Mouse (Mus musculus) ES-E14 (cell line): ENCODE measurements around the gene Dtnbp1. TPM values are rescaled to one million over a fixed set of nuclear protein-coding genes. Genes with fewer than 3 reads are reported as not detected.

Experiments
- DNase-seq: peaks from one replicate; pipeline ENCODE4 v3.0.0-alpha.2; 2013; ENCODE audit warnings: low read depth, low spot score
- H3K27ac ChIP-seq: 2 replicates; pipeline ENCODE4 v1.5.1; 2012; ENCODE audit warnings: low read depth, mild to moderate bottlenecking, low read length, moderate library complexity, mixed read lengths; ENCODE audit not compliant: poor library complexity, insufficient read depth, severe bottlenecking
- H3K36me3 ChIP-seq: 2 replicates; pipeline ENCODE4 v1.6.1; 2012; ENCODE audit warnings: mild to moderate bottlenecking, low read length, moderate library complexity, mixed read lengths; ENCODE audit not compliant: control insufficient read depth, poor library complexity, insufficient read depth, severe bottlenecking
- H3K4me1 ChIP-seq, 2 experiments: fragments of 150-350 bp in 1 of 2; sonication (generic) in 1 of 2; 2 replicates each; pipeline ENCODE4 v1.6.1; 2012; ENCODE audit warnings: low read length in 2 of 2, mild to moderate bottlenecking in 1 of 2, mixed read lengths in 1 of 2; ENCODE audit not compliant: control insufficient read depth in 2 of 2, insufficient read depth in 2 of 2, poor library complexity in 1 of 2
- H3K4me3 ChIP-seq, 2 experiments: fragments of 150-350 bp in 1 of 2; sonication (generic) in 1 of 2; 2 replicates each; pipeline ENCODE4 v1.5.1; 2012; ENCODE audit warnings: low read length in 2 of 2, low read depth in 1 of 2, mild to moderate bottlenecking in 1 of 2, mixed read lengths in 1 of 2; ENCODE audit not compliant: insufficient read depth in 1 of 2, poor library complexity in 1 of 2, severe bottlenecking in 1 of 2
- H3K9ac ChIP-seq: 2 replicates; pipeline ENCODE4 v1.6.1; 2012; ENCODE audit warnings: low read depth, mild to moderate bottlenecking, low read length, mixed read lengths; ENCODE audit not compliant: poor library complexity, insufficient read depth, severe bottlenecking
- H3K9me3 ChIP-seq: fragments of 150-350 bp; sonication (generic); 2 replicates; pipeline ENCODE4 v1.6.1; 2012; ENCODE audit warnings: low read depth, mild to moderate bottlenecking, low read length; ENCODE audit not compliant: control insufficient read depth, insufficient read depth
- CHD2 ChIP-seq: IDR thresholded peaks from 2 replicates; pipeline ENCODE4 v1.6.1; 2014; ENCODE audit warnings: mild to moderate bottlenecking, low read depth, low read length, inconsistent platforms
- HCFC1 ChIP-seq: IDR thresholded peaks from 2 replicates; pipeline ENCODE4 v1.6.1; 2012; ENCODE audit warnings: low read length, inconsistent platforms, borderline replicate concordance; ENCODE audit not compliant: insufficient read depth
- MAFK ChIP-seq: IDR thresholded peaks from 2 replicates; pipeline ENCODE4 v1.6.1; 2014; ENCODE audit warnings: mild to moderate bottlenecking, low read depth, low read length, inconsistent platforms; ENCODE audit not compliant: insufficient read depth
- ZC3H11A ChIP-seq: IDR thresholded peaks from 2 replicates; pipeline ENCODE4 v1.6.1; 2012; ENCODE audit warnings: low read depth, mild to moderate bottlenecking, inconsistent platforms, low read length, borderline replicate concordance
- ZNF384 ChIP-seq: IDR thresholded peaks from 2 replicates; pipeline ENCODE4 v1.6.1; 2012; ENCODE audit warnings: low read depth, low read length, inconsistent platforms
- in situ Hi-C, 2 experiments: fragments of 600-800 bp; cut with MboI; formaldehyde crosslinking; loops; one replicate each; pipeline ENCODE4 v1.15.1; 2025; ENCODE audit warnings: low sequenced_read_pairs in 2 of 2, inconsistent platforms in 1 of 2; ENCODE audit not compliant: unreplicated experiment in 2 of 2
- total RNA-seq: library from RNA; depleted of rRNA; stranded (reverse); fragments of 300-350 nt; gene quantifications from 2 replicates; pipeline ENCODE4 v1.2.3, GENCODE M21; 2012

The Dtnbp1 gene
- total RNA-seq, 1 experiment: 15.8 TPM

DNA sequence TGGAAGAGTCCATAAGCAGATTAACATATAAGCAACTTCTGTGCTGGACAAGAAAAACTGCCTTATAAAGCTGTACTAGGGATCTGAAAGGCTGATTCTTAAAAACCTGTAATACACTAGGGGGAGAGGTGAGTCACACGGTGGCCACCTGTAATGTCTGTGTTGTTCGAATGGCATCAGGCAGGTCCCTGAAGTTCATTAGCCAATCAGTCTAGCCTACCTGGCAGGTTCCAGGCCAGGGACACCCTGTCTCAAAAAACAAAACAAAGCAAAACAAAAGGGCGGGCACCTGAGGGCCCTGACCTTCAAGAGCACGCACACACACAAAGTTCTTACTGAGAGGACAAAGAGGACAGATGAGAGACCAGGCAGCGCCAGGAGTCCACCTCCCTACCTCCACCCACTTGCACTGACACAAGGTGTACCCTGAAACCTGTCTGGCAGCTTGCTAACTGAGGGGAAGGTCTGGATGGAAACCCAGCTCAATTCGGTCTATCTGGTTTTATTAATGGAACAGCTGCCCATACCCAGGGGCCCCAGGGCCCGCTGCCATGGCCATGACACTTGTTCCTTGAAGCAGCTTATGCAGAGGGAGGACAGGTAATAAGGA lies 11.8 kb downstream of the Dtnbp1 start:
- peaks cover 4% of the 10 kb centered on the region for H3K36me3 ChIP-seq
- no peak overlapping the region for H3K27ac ChIP-seq
- no peak overlapping the region for H3K4me3 ChIP-seq
- in situ Hi-C loops: loop anchor here in 1 of 2 experiments (25.0 kb wide), 1 partner anchor 1128 kb away; no protein-coding TSS in a partner anchor
- no peaks in the 10 kb centered on the region for H3K9me3 ChIP-seq
- TF ChIP-seq ZNF384: no peak
- no peak for TF ChIP-seq MAFK
- TF ChIP-seq CHD2: no peak
- TF ChIP-seq HCFC1: no peak
- TF ChIP-seq ZC3H11A: no peak
- H3K9ac ChIP-seq: no peak overlapping the region
- DNase-seq: no peak
- H3K4me1 ChIP-seq: no peaks in the 10 kb centered on the region

DNA sequence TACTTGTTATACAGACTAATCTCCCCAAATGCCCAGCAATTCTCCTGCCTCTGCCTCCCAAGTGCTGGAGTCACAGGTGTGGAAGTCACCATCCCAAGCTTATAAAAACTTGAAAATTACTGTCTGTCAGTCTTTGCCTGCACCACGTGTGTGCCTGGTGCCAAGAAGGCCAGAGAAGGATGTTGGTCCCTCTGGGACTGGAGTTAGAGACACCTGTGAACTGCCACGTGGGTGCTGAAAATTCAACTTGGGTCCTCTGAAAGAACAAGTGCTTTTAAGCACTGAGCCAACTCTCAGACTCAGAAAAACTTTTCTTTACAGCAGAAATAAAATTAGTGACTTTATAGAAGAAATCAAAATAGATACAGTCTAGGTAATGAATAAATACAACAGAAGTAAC lies 15.6 kb downstream of the Dtnbp1 start:
- Histone ChIP-seq H3K9ac (no peak overlapping the region), H3K36me3 (peaks cover 7% of the 10 kb centered on the region; the same call in 1 of the 2 replicates)
- in situ Hi-C loops: loop anchor here in 1 of 2 experiments (25.0 kb wide), 1 partner anchor 1124 kb away; no protein-coding TSS in a partner anchor

DNA sequence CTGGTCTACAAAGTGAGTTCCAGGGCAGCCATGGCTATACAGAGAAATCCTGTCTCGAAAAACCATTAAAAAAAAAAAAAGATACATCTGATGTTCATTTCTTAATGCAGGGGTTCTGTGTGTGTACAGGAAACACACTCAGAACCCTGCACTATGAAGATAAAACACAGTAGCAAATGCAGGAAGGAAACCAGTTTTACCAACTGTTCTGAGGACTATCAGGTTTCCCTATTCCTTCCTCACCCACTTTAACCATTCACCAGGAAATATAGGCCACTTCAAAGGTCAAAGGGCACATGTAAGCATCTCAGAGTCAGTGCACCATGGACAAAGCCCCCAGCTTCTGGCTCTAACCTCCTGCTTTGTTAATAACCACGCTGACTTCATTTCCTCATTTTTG lies 16.6 kb downstream of the Dtnbp1 start:
- TF ChIP-seq ZC3H11A (no peak), CHD2 (no peak), ZNF384 (no peak), MAFK (no peak), HCFC1 (no peak)
- peaks cover 7% of the 10 kb centered on the region; the same call in 1 of the 2 replicates for H3K36me3 ChIP-seq
- H3K9ac ChIP-seq: no peak overlapping the region
- DNase-seq: no peak
- no peak overlapping the region for H3K27ac ChIP-seq
- no peaks in the 10 kb centered on the region for H3K9me3 ChIP-seq
- no peak overlapping the region for H3K4me3 ChIP-seq
- no peaks in the 10 kb centered on the region for H3K4me1 ChIP-seq
- in situ Hi-C loops: loop anchor here in 1 of 2 experiments (25.0 kb wide), 1 partner anchor 1123 kb away; no protein-coding TSS in a partner anchor

More for the DNA sequence above, 15.6 kb downstream of the Dtnbp1 start:
- Histone ChIP-seq H3K4me1 (no peaks in the 10 kb centered on the region), H3K27ac (no peak overlapping the region), H3K4me3 (no peak overlapping the region), H3K9me3 (no peaks in the 10 kb centered on the region)
- TF ChIP-seq ZNF384: no peak
- no peak for TF ChIP-seq MAFK
- no peak for TF ChIP-seq CHD2
- TF ChIP-seq HCFC1: no peak
- TF ChIP-seq ZC3H11A: no peak
- no peak for DNase-seq

DNA sequence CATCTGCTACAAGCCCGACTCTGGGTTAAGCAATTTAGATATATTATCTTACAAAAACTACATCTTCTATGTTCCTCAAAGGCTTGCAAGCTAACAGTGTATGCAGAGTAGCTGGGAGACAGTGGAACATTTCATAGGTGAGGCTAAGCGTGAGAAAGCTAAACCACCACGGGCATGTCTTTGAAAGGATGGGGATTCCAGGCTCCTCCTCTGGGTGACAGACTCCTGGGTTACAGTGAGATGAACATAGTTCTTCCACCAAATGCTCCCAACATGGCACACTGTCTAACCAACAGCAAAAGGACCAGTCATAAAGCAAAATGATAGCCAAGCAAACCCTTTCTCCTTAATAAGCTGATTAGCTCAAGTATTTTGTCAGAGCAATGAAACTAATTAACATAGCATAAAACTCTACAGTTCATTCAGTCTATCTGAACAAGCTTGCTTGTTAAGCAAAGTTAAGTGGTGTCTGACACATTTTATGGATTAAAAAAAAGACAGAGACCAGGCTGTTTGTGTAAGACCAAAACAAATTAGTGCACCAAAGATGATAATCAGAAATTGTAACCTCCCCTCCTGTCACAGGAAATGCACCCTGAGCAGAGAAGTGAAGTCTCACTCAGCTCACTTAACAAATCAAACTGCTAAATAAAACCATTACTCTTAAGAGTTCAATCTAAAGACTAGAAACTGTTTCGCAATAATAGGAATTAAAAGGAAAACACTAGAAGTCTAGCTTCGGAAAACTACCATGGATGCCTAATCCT lies 18.1 kb downstream of the Dtnbp1 start:
- in situ Hi-C loops: loop anchor here in 1 of 2 experiments (25.0 kb wide), 1 partner anchor 1122 kb away; no protein-coding TSS in a partner anchor
- TF ChIP-seq ZNF384 (no peak), CHD2 (no peak), HCFC1 (no peak), ZC3H11A (no peak), MAFK (no peak)
- peaks cover 7% of the 10 kb centered on the region; the same call in 1 of the 2 replicates for H3K36me3 ChIP-seq
- H3K4me3 ChIP-seq: no peak overlapping the region
- no peaks in the 10 kb centered on the region for H3K9me3 ChIP-seq
- H3K9ac ChIP-seq: no peak overlapping the region
- H3K4me1 ChIP-seq: no peaks in the 10 kb centered on the region
- no peak overlapping the region for H3K27ac ChIP-seq
- DNase-seq: no peak
